Mouse (Mus musculus) stomach, postnatal 0 days (tissue): ENCODE data around the gene Megf11. TPM values are rescaled to one million over a fixed set of nuclear protein-coding genes. Genes with fewer than 3 reads are reported as not detected.
"Not testable (repeated sequence)": the region's sequence is repeated elsewhere in the genome, so short reads cannot be mapped to it uniquely, and the experiment has no call there.

Experiments
- ATAC-seq: fragments of 200-750 bp; cut with Nextera tagmentation; 2 replicates; pipeline ENCODE4 v1.8.0; 2017; ENCODE audit not compliant: low FRiP score, low TSS enrichment
- DNase-seq: peaks from one replicate; pipeline ENCODE4 v3.0.0-alpha.2; 2016; ENCODE audit warnings: low spot score
- H3K27ac ChIP-seq: fragments of 300-500 bp; sonication (generic); replicated peaks from 2 replicates; pipeline ENCODE4 v1.5.1; 2014; ENCODE audit warnings: mild to moderate bottlenecking, control low read depth
- H3K27me3 ChIP-seq: fragments of 300-500 bp; sonication (generic); 2 replicates; pipeline ENCODE4 v1.6.1; 2014; ENCODE audit warnings: low read length; ENCODE audit not compliant: control insufficient read depth, insufficient read depth
- H3K36me3 ChIP-seq: fragments of 300-500 bp; sonication (generic); 2 replicates; pipeline ENCODE4 v1.6.1; 2014; ENCODE audit warnings: low read length, mixed read lengths; ENCODE audit not compliant: control insufficient read depth, insufficient read depth
- H3K4me1 ChIP-seq: fragments of 300-500 bp; sonication (generic); replicated peaks from 2 replicates; pipeline ENCODE4 v1.6.1; 2014; ENCODE audit warnings: antibody characterized with exemption; ENCODE audit not compliant: control insufficient read depth, insufficient read depth
- H3K4me2 ChIP-seq: fragments of 300-500 bp; sonication (generic); replicated peaks from 2 replicates; pipeline ENCODE4 v1.6.1; 2014; ENCODE audit warnings: low read depth, mild to moderate bottlenecking, control low read depth, moderate library complexity
- H3K4me3 ChIP-seq: fragments of 300-500 bp; sonication (generic); 2 replicates; pipeline ENCODE4 v1.5.1; 2014; ENCODE audit warnings: low read depth, low read length, control low read depth
- H3K9ac ChIP-seq: fragments of 300-500 bp; sonication (generic); 2 replicates; pipeline ENCODE4 v1.6.1; 2014; ENCODE audit warnings: mild to moderate bottlenecking, low read length, control low read depth, mixed read lengths
- H3K9me3 ChIP-seq: fragments of 300-500 bp; sonication (generic); 2 replicates; pipeline ENCODE4 v1.6.1; 2016; ENCODE audit warnings: low read length; ENCODE audit not compliant: control insufficient read depth
- CTCF ChIP-seq: IDR thresholded peaks from 2 replicates; pipeline ENCODE4 v1.5.1; 2016; ENCODE audit warnings: antibody characterized with exemption, low read depth, mild to moderate bottlenecking, moderate library complexity
- EP300 ChIP-seq: optimal IDR thresholded peaks from 2 replicates; pipeline ENCODE3; 2016; ENCODE audit warnings: antibody characterized with exemption
- WGBS: fragments of 180-500 bp; shearing (Covaris S2); extraction: QIAGEN DNeasy Blood & Tissue Kit; methylation state at CpG from one replicate; pipeline ENCODE4 v1.1.7; 2014; 5-methylcytosine and 5-hydroxymethylcytosine counted together
- polyA plus RNA-seq: library from polyadenylated mRNA; unstranded; fragments of >200 nt; fragmentation: Nextera tagmentation; extraction: Ambion mirVana; gene quantifications from 2 replicates; pipeline ENCODE4 v1.2.1, GENCODE M21; 2015

Gene Megf11
- polyA plus RNA-seq, 1 experiment from 2014 or later, result 0.46 TPM

- H3K4me1 ChIP-seq, result no peaks in the 10 kb centered on the region; the same call in 1 of the 2 replicates
- H3K4me2 ChIP-seq, result no peak overlapping the region
- H3K9me3 ChIP-seq, result no peaks in the 10 kb centered on the region
- TF ChIP-seq CTCF (no peak), EP300 (no peak)
- no peaks in the 10 kb centered on the region for H3K27me3 ChIP-seq
- no peak for ATAC-seq
- H3K4me3 ChIP-seq, result no peak overlapping the region
- H3K27ac ChIP-seq, result no peak overlapping the region
- WGBS, result 28% methylated on average over 6 of the region's 6 CpGs
- H3K36me3 ChIP-seq, result no peaks in the 10 kb centered on the region
- H3K9ac ChIP-seq, result no peak overlapping the region
- no peak for DNase-seq
Measured at GRCm38 (mm10) chr9:64472743-64473142, 87.3 kb downstream of the Megf11 start.

GRCm38 (mm10) chr9:64473170-64473569, 87.7 kb downstream of the Megf11 start:
- TF ChIP-seq CTCF (no peak), EP300 (no peak)
- no peaks in the 10 kb centered on the region for H3K9me3 ChIP-seq
- no peak overlapping the region for H3K4me3 ChIP-seq
- ATAC-seq (no peak), DNase-seq (no peak)
- H3K4me2 ChIP-seq, result no peak overlapping the region
- H3K27me3 ChIP-seq, result no peaks in the 10 kb centered on the region
- no peak overlapping the region for H3K9ac ChIP-seq
- 56% methylated on average over 2 of the region's 2 CpGs for WGBS
- H3K27ac ChIP-seq, result no peak overlapping the region
- H3K4me1 ChIP-seq, result no peaks in the 10 kb centered on the region; the same call in 1 of the 2 replicates
- no peaks in the 10 kb centered on the region for H3K36me3 ChIP-seq

GRCm38 (mm10) chr9:64473695-64474094, 88.3 kb downstream of the Megf11 start:
- Histone ChIP-seq H3K27ac (no peak overlapping the region), H3K4me2 (no peak overlapping the region), H3K27me3 (no peaks in the 10 kb centered on the region), H3K9me3 (no peaks in the 10 kb centered on the region), H3K4me3 (no peak overlapping the region), H3K9ac (no peak overlapping the region), H3K4me1 (no peaks in the 10 kb centered on the region; the same call in 1 of the 2 replicates), H3K36me3 (no peaks in the 10 kb centered on the region)
- DNase-seq (no peak), ATAC-seq (no peak)
- WGBS, result 47% methylated on average over 4 of the region's 4 CpGs
- TF ChIP-seq CTCF, result no peak
- no peak for TF ChIP-seq EP300

GRCm38 (mm10) chr9:64474142-64474541, 88.7 kb downstream of the Megf11 start:
- Histone ChIP-seq H3K9me3 (no peaks in the 10 kb centered on the region), H3K4me1 (no peaks in the 10 kb centered on the region; the same call in 1 of the 2 replicates)

GRCm38 (mm10) chr9:64475942-64476341, 90.5 kb downstream of the Megf11 start:
- TF ChIP-seq EP300 (no peak), CTCF (no peak)
- Histone ChIP-seq H3K4me2 (no peak overlapping the region), H3K4me1 (no peaks in the 10 kb centered on the region; the same call in 1 of the 2 replicates), H3K9ac (no peak overlapping the region), H3K27me3 (no peaks in the 10 kb centered on the region), H3K4me3 (no peak overlapping the region), H3K27ac (no peak overlapping the region), H3K36me3 (no peaks in the 10 kb centered on the region), H3K9me3 (no peaks in the 10 kb centered on the region)
- no peak for DNase-seq
- no peak for ATAC-seq
- 54% methylated on average over 2 of the region's 2 CpGs for WGBS

More at GRCm38 (mm10) chr9:64474142-64474541, 88.7 kb downstream of the Megf11 start:
- H3K27me3 ChIP-seq, result no peaks in the 10 kb centered on the region
- no peak overlapping the region for H3K27ac ChIP-seq
- H3K4me2 ChIP-seq, result no peak overlapping the region
- 42% methylated on average over 4 of the region's 4 CpGs for WGBS
- H3K9ac ChIP-seq, result no peak overlapping the region
- DNase-seq (no peak), ATAC-seq (no peak)
- no peak for TF ChIP-seq EP300
- no peak for TF ChIP-seq CTCF
- no peak overlapping the region for H3K4me3 ChIP-seq
- H3K36me3 ChIP-seq, result no peaks in the 10 kb centered on the region

GRCm38 (mm10) chr9:64477397-64477796, 92.0 kb downstream of the Megf11 start:
- not testable (repeated sequence) for ATAC-seq, DNase-seq, H3K36me3 ChIP-seq

More at GRCm38 (mm10) chr9:64477397-64477796, 92.0 kb downstream of the Megf11 start:
- not testable (repeated sequence) for H3K4me1 ChIP-seq, H3K9me3 ChIP-seq, H3K4me3 ChIP-seq, H3K27me3 ChIP-seq, H3K9ac ChIP-seq, H3K4me2 ChIP-seq, H3K27ac ChIP-seq
- 73% methylated on average over 7 of the region's 7 CpGs for WGBS
